Mouse (Mus musculus) cerebellum, adult 2 months (tissue): Measurements from ENCODE around the gene Nim1k.
"Not testable (repeated sequence)": the region's sequence is repeated elsewhere in the genome, so short reads cannot be mapped to it uniquely, and the experiment has no call there.

Experiments used
- CTCF ChIP-seq: fragments of 200-500 bp; IDR thresholded peaks from 2 replicates; pipeline ENCODE4 v1.5.1; 2011; ENCODE audit warnings: low read depth, mild to moderate bottlenecking, control low read depth, low read length, moderate library complexity, borderline replicate concordance; ENCODE audit not compliant: insufficient read depth
- POLR2A ChIP-seq: fragments of 200-500 bp; IDR thresholded peaks from 2 replicates; pipeline ENCODE4 v1.6.1; 2011; ENCODE audit warnings: low read length, control low read depth, borderline replicate concordance; ENCODE audit not compliant: insufficient read depth

DNA sequence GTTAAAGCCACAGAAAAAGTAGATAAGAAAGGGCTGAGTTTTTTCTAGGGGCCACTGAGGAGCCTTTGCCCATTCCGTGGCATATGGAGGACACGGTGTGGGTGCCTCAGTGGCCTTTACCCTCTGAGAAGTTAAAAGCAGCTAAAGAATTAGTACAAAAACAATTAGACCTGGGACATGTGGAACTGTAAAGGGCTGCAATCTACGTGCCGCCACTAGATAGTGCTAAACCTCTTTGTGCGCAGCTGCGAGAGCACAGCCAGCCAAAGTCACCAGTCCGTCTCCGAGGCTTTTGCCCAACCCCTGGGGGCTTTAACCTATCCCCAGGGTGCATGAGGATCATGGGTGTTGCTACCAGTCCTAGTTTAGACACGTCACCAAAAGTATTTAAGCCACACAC is 94.3 kb downstream of the Nim1k start:
- TF ChIP-seq CTCF, POLR2A: not testable (repeated sequence)
